Comparison of ENCODE assay signal across 8 mouse cellular contexts in genomic region chr4:58910175-58911068, GRCm38 (mm10). TPM values are rescaled to one million over a fixed set of nuclear protein-coding genes. Genes with fewer than 3 reads are reported as not detected.
DNase-seq lines count a peak whose midpoint lies in the region; ATAC-seq lines count a peak whose summit lies in the region.

No protein-coding gene starts in this region.

- no peaks in the 10 kb centered on the region for H3K27me3 ChIP-seq in limb, embryonic 15.5 days
- no peaks in the 10 kb centered on the region for H3K27me3 ChIP-seq in stomach, embryonic 16.5 days (ENCODE audit: control insufficient read depth, insufficient read depth, low read length)

- no peak overlapping the region; the same call in 1 of the 2 replicates for H3K27ac ChIP-seq in limb, embryonic 15.5 days
- H3K27ac ChIP-seq in stomach, embryonic 16.5 days (ENCODE audit: low read length): no peak overlapping the region

- ATAC-seq in limb, embryonic 15.5 days (ENCODE audit: insufficient number of reproducible peaks, low FRiP score, low TSS enrichment, low read depth): no peak
- no peak for ATAC-seq in stomach, embryonic 16.5 days (ENCODE audit: insufficient read depth, low FRiP score)

- H3K9me3 ChIP-seq in limb, embryonic 15.5 days: no peaks in the 10 kb centered on the region
- no peaks in the 10 kb centered on the region for H3K9me3 ChIP-seq in stomach, embryonic 16.5 days (replicated peaks; ENCODE audit: control insufficient read depth, low read length)

- H3K4me3 ChIP-seq in limb, embryonic 15.5 days: peak overlapping the region; percentile 92
- peak overlapping the region; percentile 86 for H3K4me3 ChIP-seq in stomach, embryonic 16.5 days (replicated peaks; ENCODE audit: low read length)

- peaks cover 9% of the 10 kb centered on the region for H3K4me1 ChIP-seq in limb, embryonic 15.5 days
- peaks cover 10% of the 10 kb centered on the region for H3K4me1 ChIP-seq in stomach, embryonic 16.5 days (ENCODE audit: control insufficient read depth, insufficient read depth, low read length)

- peak overlapping the region; percentile 60 for H3K4me2 ChIP-seq in limb, embryonic 15.5 days
- H3K4me2 ChIP-seq in stomach, embryonic 16.5 days (ENCODE audit: low read depth, low read length): peak overlapping the region; percentile 77

- no peaks in the 10 kb centered on the region for H3K36me3 ChIP-seq in limb, embryonic 15.5 days
- H3K36me3 ChIP-seq in stomach, embryonic 16.5 days (ENCODE audit: control insufficient read depth, insufficient read depth, low read length): no peaks in the 10 kb centered on the region

- 26% methylated on average over 16 of the region's 16 CpGs for WGBS in limb, embryonic 15.5 days
- WGBS in stomach, embryonic 16.5 days: 36% methylated on average over 16 of the region's 16 CpGs

- peak; percentile 14 for DNase-seq in embryo, embryonic 9.5 days (ENCODE audit: extremely low spot score)
- no peak for DNase-seq in embryo, embryonic 11 days
- DNase-seq in retina, adult 2 months (ENCODE audit: low read depth, low spot score): peak; percentile 13
- no peak for DNase-seq in retina, postnatal 1 day
- no peak for DNase-seq in ovary, postnatal 36 days (ENCODE audit: low spot score)
- DNase-seq in Muller cell, postnatal 12 days (ENCODE audit: inconsistent ontology term): no peak

- 0 out of 2 replicates have a peak overlapping the region, but pooled peaks have one; percentile 92 for H3K9ac ChIP-seq in limb, embryonic 15.5 days
- H3K9ac ChIP-seq in stomach, embryonic 16.5 days (ENCODE audit: low read length): peak overlapping the region; percentile 99

RNA-seq across cellular contexts. Expression of gene Ecpas, which starts 2.1 kb away (rescaled TPM):
- 29.6 and 32.8 TPM in 2 replicates for polyA plus RNA-seq in limb, embryonic 15.5 days (2015; fragmentation: Nextera tagmentation; extraction: Ambion mirVana)
- 29.0 and 30.4 TPM in 2 replicates for polyA plus RNA-seq in stomach, embryonic 16.5 days (2015; fragmentation: Nextera tagmentation; extraction: Ambion mirVana)

RNA-seq across cellular contexts. Expression of gene Zkscan16, which starts 33.0 kb away (rescaled TPM):
- 0.73 and 0.74 TPM in 2 replicates for polyA plus RNA-seq in limb, embryonic 15.5 days (2015; fragmentation: Nextera tagmentation; extraction: Ambion mirVana)
- polyA plus RNA-seq in stomach, embryonic 16.5 days (2015; fragmentation: Nextera tagmentation; extraction: Ambion mirVana): 0.62 and 0.84 TPM in 2 replicates

Comparison
In these comparisons a context has a peak if more than half of its experiments do, and no peak if none do; other contexts are left out.
1. DNase-seq: peak in embryo, embryonic 9.5 days (single experiment) and retina, adult 2 months (single experiment); none in embryo, embryonic 11 days (single experiment), retina, postnatal 1 day (single experiment), ovary, postnatal 36 days (single experiment) and Muller cell, postnatal 12 days (single experiment).